Mouse (Mus musculus): ENCODE results near the gene Itpkb. TPM values are rescaled to one million over a fixed set of nuclear protein-coding genes. Genes with fewer than 3 reads are reported as not detected.

Itpkb gene
- polyA plus RNA-seq, 1 experiment from 2014 or later = 3.7 TPM

GRCm38 (mm10) chr1:180393017-180393797 is 62.9 kb downstream of the Itpkb start:
- TF ChIP-seq EP300 (optimal IDR thresholded peaks at IDR 0.05) (no peak), CTCF (IDR thresholded peaks at IDR 0.05; ENCODE audit: low read depth) (no peak)
- Histone ChIP-seq H3K9me3 (ENCODE audit: control insufficient read depth, low read length) (no peaks in the 10 kb centered on the region), H3K4me1 (replicated peaks; ENCODE audit: control insufficient read depth, insufficient read depth) (peaks cover 10% of the 10 kb centered on the region), H3K36me3 (ENCODE audit: control insufficient read depth, insufficient read depth, low read length) (no peaks in the 10 kb centered on the region), H3K4me3 (ENCODE audit: low read depth, low read length) (no peak overlapping the region), H3K9ac (ENCODE audit: low read length) (no peak overlapping the region), H3K4me2 (replicated peaks; ENCODE audit: low read depth) (no peak overlapping the region), H3K27ac (replicated peaks) (peak overlapping the region; percentile 40), H3K27me3 (ENCODE audit: control insufficient read depth, insufficient read depth, low read length) (no peaks in the 10 kb centered on the region)
- DNase-seq (ENCODE audit: low spot score) = no peak
- ATAC-seq (ENCODE audit: low FRiP score, low TSS enrichment) = no peak
- WGBS = 61% methylated on average over 9 of the region's 9 CpGs

- H3K36me3 ChIP-seq (ENCODE audit: control insufficient read depth, insufficient read depth, low read length) = no peaks in the 10 kb centered on the region
- no peak overlapping the region for H3K4me3 ChIP-seq (ENCODE audit: low read depth, low read length)
- DNase-seq (ENCODE audit: low spot score) = no peak
These were observed 63.6 kb downstream of the Itpkb start for GRCm38 (mm10) chr1:180393873-180394272.

GRCm38 (mm10) chr1:180397734-180398133 is 67.4 kb downstream of the Itpkb start:
- Histone ChIP-seq H3K27me3 (ENCODE audit: control insufficient read depth, insufficient read depth, low read length) (no peaks in the 10 kb centered on the region), H3K4me1 (replicated peaks; ENCODE audit: control insufficient read depth, insufficient read depth) (peaks cover under 1% of the 10 kb centered on the region), H3K27ac (replicated peaks) (no peak overlapping the region), H3K4me3 (ENCODE audit: low read depth, low read length) (no peak overlapping the region), H3K36me3 (ENCODE audit: control insufficient read depth, insufficient read depth, low read length) (no peaks in the 10 kb centered on the region), H3K9ac (ENCODE audit: low read length) (no peak overlapping the region), H3K4me2 (replicated peaks; ENCODE audit: low read depth) (no peak overlapping the region), H3K9me3 (ENCODE audit: control insufficient read depth, low read length) (no peaks in the 10 kb centered on the region)
- 41% methylated on average over 5 of the region's 5 CpGs for WGBS
- no peak for DNase-seq (ENCODE audit: low spot score)
- ATAC-seq (ENCODE audit: low FRiP score, low TSS enrichment) = no peak
- no peak for TF ChIP-seq CTCF (IDR thresholded peaks at IDR 0.05; ENCODE audit: low read depth)
- TF ChIP-seq EP300 (optimal IDR thresholded peaks at IDR 0.05) = no peak

More at GRCm38 (mm10) chr1:180393873-180394272, 63.6 kb downstream of the Itpkb start:
- Histone ChIP-seq H3K27me3 (ENCODE audit: control insufficient read depth, insufficient read depth, low read length) (no peaks in the 10 kb centered on the region), H3K9ac (ENCODE audit: low read length) (no peak overlapping the region), H3K4me1 (replicated peaks; ENCODE audit: control insufficient read depth, insufficient read depth) (peaks cover 6% of the 10 kb centered on the region), H3K4me2 (replicated peaks; ENCODE audit: low read depth) (no peak overlapping the region), H3K9me3 (ENCODE audit: control insufficient read depth, low read length) (no peaks in the 10 kb centered on the region), H3K27ac (replicated peaks) (peak overlapping the region; percentile 40)
- 79% methylated on average over 12 of the region's 12 CpGs for WGBS
- TF ChIP-seq EP300 (optimal IDR thresholded peaks at IDR 0.05) (no peak), CTCF (IDR thresholded peaks at IDR 0.05; ENCODE audit: low read depth) (no peak)
- no peak for ATAC-seq (ENCODE audit: low FRiP score, low TSS enrichment)

GRCm38 (mm10) chr1:180398446-180398845 is 68.2 kb downstream of the Itpkb start:
- H3K27me3 ChIP-seq (ENCODE audit: control insufficient read depth, insufficient read depth, low read length) = no peaks in the 10 kb centered on the region
- no peak overlapping the region for H3K9ac ChIP-seq (ENCODE audit: low read length)
- peaks cover 3% of the 10 kb centered on the region for H3K4me1 ChIP-seq (replicated peaks; ENCODE audit: control insufficient read depth, insufficient read depth)
- no peak overlapping the region for H3K4me3 ChIP-seq (ENCODE audit: low read depth, low read length)
- DNase-seq (ENCODE audit: low spot score) = no peak
- no peak overlapping the region for H3K27ac ChIP-seq (replicated peaks)
- H3K4me2 ChIP-seq (replicated peaks; ENCODE audit: low read depth) = no peak overlapping the region
- no peak for TF ChIP-seq CTCF (IDR thresholded peaks at IDR 0.05; ENCODE audit: low read depth)
- no peak for TF ChIP-seq EP300 (optimal IDR thresholded peaks at IDR 0.05)
- no peak for ATAC-seq (ENCODE audit: low FRiP score, low TSS enrichment)
- no peaks in the 10 kb centered on the region for H3K36me3 ChIP-seq (ENCODE audit: control insufficient read depth, insufficient read depth, low read length)
- WGBS = 59% methylated on average over 3 of the region's 3 CpGs
- no peaks in the 10 kb centered on the region for H3K9me3 ChIP-seq (ENCODE audit: control insufficient read depth, low read length)

GRCm38 (mm10) chr1:180400691-180401455 is 70.6 kb downstream of the Itpkb start:
- Histone ChIP-seq H3K4me2 (replicated peaks; ENCODE audit: low read depth) (no peak overlapping the region), H3K9me3 (ENCODE audit: control insufficient read depth, low read length) (no peaks in the 10 kb centered on the region), H3K4me1 (replicated peaks; ENCODE audit: control insufficient read depth, insufficient read depth) (peaks cover 13% of the 10 kb centered on the region), H3K36me3 (ENCODE audit: control insufficient read depth, insufficient read depth, low read length) (no peaks in the 10 kb centered on the region), H3K4me3 (ENCODE audit: low read depth, low read length) (no peak overlapping the region), H3K9ac (ENCODE audit: low read length) (no peak overlapping the region), H3K27ac (replicated peaks) (peak overlapping the region; percentile 70; the same call in 1 of the 2 replicates), H3K27me3 (ENCODE audit: control insufficient read depth, insufficient read depth, low read length) (no peaks in the 10 kb centered on the region)
- no peak for TF ChIP-seq CTCF (IDR thresholded peaks at IDR 0.05; ENCODE audit: low read depth)
- no peak for TF ChIP-seq EP300 (optimal IDR thresholded peaks at IDR 0.05)
- WGBS = 65% methylated on average over 4 of the region's 4 CpGs
- DNase-seq (ENCODE audit: low spot score) (no peak), ATAC-seq (ENCODE audit: low FRiP score, low TSS enrichment) (no peak)
